Mouse (Mus musculus) forebrain, postnatal 0 days (tissue): ENCODE results near the gene Gm128. TPM values are rescaled to one million over a fixed set of nuclear protein-coding genes. Genes with fewer than 3 reads are reported as not detected.
"Not testable (repeated sequence)": the region's sequence is repeated elsewhere in the genome, so short reads cannot be mapped to it uniquely, and the experiment has no call there.

Experiments
- ATAC-seq: fragments of 200-750 bp; cut with Nextera tagmentation; 2 replicates; pipeline ENCODE4 v1.8.0; 2017; ENCODE audit warnings: mild to moderate bottlenecking, moderate library complexity
- DNase-seq: peaks from one replicate; pipeline ENCODE4 v3.0.0-alpha.2; 2015
- H3K27ac ChIP-seq: fragments of 300-500 bp; sonication (generic); 2 replicates; pipeline ENCODE4 v1.5.1; 2014; ENCODE audit warnings: low read depth, mild to moderate bottlenecking, antibody characterized with exemption, low read length, moderate library complexity, mixed read lengths
- H3K27me3 ChIP-seq: fragments of 300-500 bp; sonication (generic); 2 replicates; pipeline ENCODE4 v1.6.1; 2014; ENCODE audit warnings: mild to moderate bottlenecking, low read length, mixed read lengths; ENCODE audit not compliant: insufficient read depth
- H3K36me3 ChIP-seq: fragments of 300-500 bp; sonication (generic); 2 replicates; pipeline ENCODE4 v1.6.1; 2014; ENCODE audit warnings: mild to moderate bottlenecking, moderate library complexity; ENCODE audit not compliant: insufficient read depth
- H3K4me1 ChIP-seq: fragments of 300-500 bp; sonication (generic); 2 replicates; pipeline ENCODE4 v1.6.1; 2014; ENCODE audit warnings: antibody characterized with exemption; ENCODE audit not compliant: insufficient read depth
- H3K4me2 ChIP-seq: fragments of 300-500 bp; sonication (generic); 2 replicates; pipeline ENCODE4 v1.6.1; 2014; ENCODE audit warnings: low read depth, mild to moderate bottlenecking, moderate library complexity
- H3K4me3 ChIP-seq: fragments of 300-500 bp; sonication (generic); 2 replicates; pipeline ENCODE4 v1.5.1; 2014; ENCODE audit warnings: low read depth, low read length, mixed read lengths
- H3K9ac ChIP-seq: fragments of 300-500 bp; sonication (generic); 2 replicates; pipeline ENCODE4 v1.6.1; 2014; ENCODE audit warnings: mild to moderate bottlenecking
- H3K9me3 ChIP-seq: fragments of 300-500 bp; sonication (generic); 2 replicates; pipeline ENCODE4 v1.6.1; 2016; ENCODE audit warnings: low read length
- CTCF ChIP-seq: sonication (generic); IDR thresholded peaks from 2 replicates; pipeline ENCODE4 v1.5.1; 2016; ENCODE audit warnings: antibody characterized with exemption, control low read depth, low read depth
- WGBS: fragments of 180-500 bp; shearing (Covaris S2); extraction: QIAGEN DNeasy Blood & Tissue Kit; methylation state at CpG from one replicate; pipeline ENCODE4 v1.1.7; 2014; 5-methylcytosine and 5-hydroxymethylcytosine counted together
- polyA plus RNA-seq: library from polyadenylated mRNA; unstranded; fragments of >200 nt; fragmentation: Nextera tagmentation; extraction: Ambion mirVana; gene quantifications from 2 replicates; pipeline ENCODE4 v1.2.1, GENCODE M21; 2015
- total RNA-seq: library from RNA; depleted of rRNA; stranded (reverse); fragments of >200 nt; gene quantifications from 2 replicates; pipeline ENCODE4 v1.2.3, GENCODE M21; 2014

Gene Gm128
- total and polyA plus RNA-seq, 2 experiments from 2014 or later, result 0.28 to 0.29 TPM

DNA sequence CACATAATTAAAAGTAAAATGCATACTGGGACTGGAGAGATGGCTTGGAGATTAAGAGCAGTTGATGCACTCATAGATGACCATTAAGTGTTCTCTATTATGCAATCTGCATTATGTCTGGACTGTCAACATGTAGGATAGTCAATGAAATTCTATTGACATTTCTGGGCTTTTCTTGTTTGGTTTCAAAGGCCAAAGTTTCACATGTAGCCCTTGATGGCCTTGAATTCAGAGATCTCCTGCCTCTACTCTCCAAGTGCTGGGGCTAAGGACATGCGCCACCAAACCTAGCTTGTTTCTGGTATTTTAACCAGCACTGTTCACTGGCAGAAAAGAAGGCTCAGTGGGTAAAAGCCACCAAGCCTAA is 27.8 kb downstream of the Gm128 start:
- H3K4me1 ChIP-seq, result peaks cover 6% of the 10 kb centered on the region; the same call in 1 of the 2 replicates
- no peak overlapping the region for H3K4me3 ChIP-seq
- no peak for DNase-seq
- no peak for ATAC-seq
- H3K9me3 ChIP-seq, result no peaks in the 10 kb centered on the region
- H3K27me3 ChIP-seq, result no peaks in the 10 kb centered on the region
- 100% methylated on average over 1 of the region's 1 CpGs for WGBS
- H3K9ac ChIP-seq, result no peak overlapping the region
- TF ChIP-seq CTCF, result no peak
- no peak overlapping the region for H3K4me2 ChIP-seq
- H3K27ac ChIP-seq, result no peak overlapping the region
- peaks cover 11% of the 10 kb centered on the region for H3K36me3 ChIP-seq

DNA sequence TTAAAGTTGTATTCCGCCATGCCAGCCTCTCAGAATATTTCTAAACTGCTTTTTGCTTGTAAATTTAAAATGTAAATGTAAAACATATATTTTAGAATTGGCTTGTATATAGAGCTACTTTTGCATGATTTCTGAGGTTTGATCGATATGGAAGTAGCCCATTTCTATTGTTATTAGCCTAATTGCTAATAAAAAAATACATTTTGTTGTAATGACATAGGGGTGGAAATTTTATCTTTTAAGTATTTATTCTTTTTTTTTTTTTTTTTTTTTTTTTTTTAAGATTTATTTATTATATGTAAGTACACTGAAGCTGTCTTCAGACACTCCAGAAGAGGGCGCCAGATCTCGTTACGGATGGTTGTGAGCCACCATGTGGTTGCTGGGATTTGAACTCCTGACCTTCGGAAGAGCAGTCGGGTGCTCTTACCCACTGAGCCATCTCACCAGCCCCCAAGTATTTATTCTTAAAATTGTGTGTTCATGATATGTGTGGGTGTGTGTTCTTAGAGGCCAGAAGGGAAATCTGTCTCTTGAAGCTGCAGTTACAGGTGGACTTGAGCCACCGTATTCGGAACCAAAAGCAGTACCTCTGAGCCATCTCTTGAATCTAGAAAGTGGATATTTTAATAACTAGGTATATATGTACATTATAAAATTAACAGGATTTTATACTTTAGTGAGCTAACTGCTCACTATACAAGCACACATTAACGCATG is 28.3 kb downstream of the Gm128 start:
- not testable (repeated sequence) for DNase-seq, H3K27me3 ChIP-seq, H3K9me3 ChIP-seq, ATAC-seq, H3K4me3 ChIP-seq, H3K4me1 ChIP-seq, H3K36me3 ChIP-seq, H3K4me2 ChIP-seq, H3K27ac ChIP-seq, H3K9ac ChIP-seq
- WGBS, result 93% methylated on average over 7 of the region's 10 CpGs

DNA sequence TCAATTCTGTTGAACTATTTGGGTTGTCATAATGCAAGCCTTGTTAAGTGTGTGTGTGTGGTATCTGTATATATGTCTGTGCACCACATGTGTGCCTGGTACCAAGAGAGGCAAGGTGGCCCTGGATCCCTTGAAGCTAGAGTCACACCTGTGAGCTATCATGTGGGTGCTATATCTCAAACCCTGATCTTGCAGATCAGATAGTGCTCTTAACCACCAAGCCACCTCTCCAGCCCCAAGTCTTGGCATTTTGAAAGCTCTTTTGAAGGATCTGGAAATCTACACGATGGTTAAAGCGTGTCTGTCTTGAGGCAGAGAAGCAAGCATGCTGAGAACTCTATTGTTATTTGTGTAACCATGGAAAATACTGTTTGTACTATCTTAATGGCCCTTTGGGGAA is 30.8 kb downstream of the Gm128 start:
- H3K4me3 ChIP-seq, result no peak overlapping the region
- no peaks in the 10 kb centered on the region for H3K4me1 ChIP-seq
- WGBS, result 63% methylated on average over 2 of the region's 2 CpGs
- ATAC-seq (no peak), DNase-seq (no peak)
- H3K27me3 ChIP-seq, result no peaks in the 10 kb centered on the region
- H3K36me3 ChIP-seq, result peaks cover 14% of the 10 kb centered on the region; the same call in 1 of the 2 replicates
- no peaks in the 10 kb centered on the region for H3K9me3 ChIP-seq
- no peak overlapping the region for H3K4me2 ChIP-seq
- no peak overlapping the region for H3K9ac ChIP-seq
- no peak overlapping the region for H3K27ac ChIP-seq
- no peak for TF ChIP-seq CTCF

DNA sequence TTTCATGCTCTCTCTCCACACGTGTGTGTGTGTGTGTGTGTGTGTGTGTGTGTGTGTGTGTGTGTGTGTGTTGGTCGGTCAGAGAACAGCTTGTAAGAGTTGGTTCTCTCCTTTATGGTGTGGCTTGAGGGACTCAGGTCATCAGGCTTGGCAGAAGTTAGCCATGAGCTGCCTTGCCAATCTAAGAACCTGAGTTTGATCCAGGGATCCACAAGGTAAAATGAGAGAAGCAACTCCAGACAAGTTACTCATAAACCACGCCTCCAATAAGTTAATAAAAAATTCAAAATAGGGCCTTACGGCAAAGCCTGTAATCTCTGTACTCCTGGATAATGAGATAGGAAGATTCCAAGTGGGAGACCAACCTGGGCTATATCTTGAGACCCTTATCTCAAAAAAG is 33.1 kb downstream of the Gm128 start:
- no peaks in the 10 kb centered on the region for H3K9me3 ChIP-seq
- no peak for TF ChIP-seq CTCF
- no peak for DNase-seq
- H3K27ac ChIP-seq, result no peak overlapping the region
- WGBS, result 90% methylated on average over 4 of the region's 4 CpGs
- no peak for ATAC-seq
- H3K36me3 ChIP-seq, result peaks cover 12% of the 10 kb centered on the region; the same call in 1 of the 2 replicates
- no peak overlapping the region for H3K9ac ChIP-seq
- H3K4me2 ChIP-seq, result no peak overlapping the region
- no peaks in the 10 kb centered on the region for H3K27me3 ChIP-seq
- H3K4me1 ChIP-seq, result no peaks in the 10 kb centered on the region
- H3K4me3 ChIP-seq, result no peak overlapping the region

DNA sequence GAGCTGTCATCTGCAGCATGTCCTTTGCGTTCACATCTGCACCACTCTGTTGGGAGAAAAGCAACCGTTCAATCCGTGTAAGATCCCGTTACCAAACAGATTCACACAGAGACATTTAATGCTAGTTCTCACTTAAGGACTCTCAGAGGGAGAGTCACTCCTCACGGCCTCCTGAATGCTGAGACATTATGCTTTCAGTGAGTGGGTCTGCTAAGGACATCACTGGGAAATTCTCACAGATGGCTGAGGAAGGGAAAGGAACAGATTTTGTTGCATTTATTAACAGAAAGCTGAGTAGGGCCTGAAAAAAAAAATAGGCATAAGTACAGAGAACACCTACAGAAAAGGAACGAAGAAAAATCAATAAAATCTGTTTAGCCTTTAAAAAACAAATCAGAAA is 37.5 kb downstream of the Gm128 start:
- no peak overlapping the region for H3K27ac ChIP-seq
- H3K9ac ChIP-seq, result no peak overlapping the region
- no peaks in the 10 kb centered on the region for H3K27me3 ChIP-seq
- no peak overlapping the region for H3K4me3 ChIP-seq
- no peak for ATAC-seq
- 76% methylated on average over 6 of the region's 6 CpGs for WGBS
- no peak overlapping the region for H3K4me2 ChIP-seq
- no peaks in the 10 kb centered on the region for H3K4me1 ChIP-seq
- H3K36me3 ChIP-seq, result peaks cover 20% of the 10 kb centered on the region
- no peak for DNase-seq
- no peaks in the 10 kb centered on the region for H3K9me3 ChIP-seq
- no peak for TF ChIP-seq CTCF

DNA sequence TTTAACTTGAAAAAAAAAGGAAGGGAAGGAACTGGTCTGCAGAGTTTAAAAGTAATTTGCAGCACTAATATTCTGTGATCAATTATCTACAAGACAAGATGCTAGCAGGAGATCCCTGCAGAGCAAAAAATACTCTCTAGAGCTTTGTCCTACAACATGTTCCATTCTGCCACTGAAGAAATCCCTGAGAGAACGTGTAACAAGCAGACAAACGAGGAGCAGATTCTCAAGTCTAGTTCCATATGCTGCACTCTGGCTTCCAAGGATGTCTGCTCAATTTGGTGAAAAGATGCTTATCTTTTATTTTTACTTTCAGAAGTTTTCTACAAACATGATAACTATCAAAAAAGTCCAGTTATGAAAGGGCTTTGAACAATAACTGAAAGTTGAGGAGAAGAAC is 40.8 kb downstream of the Gm128 start:
- peak overlapping the region; percentile 35; the same call in 1 of the 2 replicates for H3K27ac ChIP-seq
- peak; percentile 47 for DNase-seq
- H3K9ac ChIP-seq, result no peak overlapping the region
- no peak overlapping the region for H3K4me3 ChIP-seq
- no peak for TF ChIP-seq CTCF
- H3K4me2 ChIP-seq, result no peak overlapping the region
- ATAC-seq, result peak; percentile 65
- WGBS, result 53% methylated on average over 2 of the region's 2 CpGs
- no peaks in the 10 kb centered on the region for H3K9me3 ChIP-seq
- H3K36me3 ChIP-seq, result peaks cover 31% of the 10 kb centered on the region
- no peaks in the 10 kb centered on the region for H3K27me3 ChIP-seq
- no peaks in the 10 kb centered on the region for H3K4me1 ChIP-seq

DNA sequence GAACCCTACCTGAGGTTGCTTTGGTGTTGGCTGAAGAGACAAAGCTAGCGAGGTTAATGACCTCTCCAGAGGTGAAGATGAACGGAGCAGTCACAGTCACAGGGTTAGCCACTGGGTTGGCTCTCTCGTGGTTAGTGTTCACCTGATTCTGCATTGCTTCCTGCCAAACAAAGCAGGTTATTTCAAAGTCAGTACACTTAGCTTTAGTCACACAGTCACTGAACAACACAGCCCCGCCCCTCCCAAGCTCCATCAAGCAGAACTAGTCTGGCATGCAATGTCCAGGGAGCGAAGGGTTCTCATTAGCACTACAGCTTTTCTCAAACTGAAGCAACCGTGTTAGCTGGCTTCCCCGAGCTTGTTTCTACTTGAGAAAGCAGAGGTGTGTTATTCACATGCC is 41.3 kb downstream of the Gm128 start:
- H3K36me3 ChIP-seq, result peaks cover 35% of the 10 kb centered on the region
- ATAC-seq (no peak), DNase-seq (no peak)
- no peaks in the 10 kb centered on the region for H3K27me3 ChIP-seq
- H3K9me3 ChIP-seq, result no peaks in the 10 kb centered on the region
- 72% methylated on average over 7 of the region's 7 CpGs for WGBS
- no peak for TF ChIP-seq CTCF
- H3K4me1 ChIP-seq, result no peaks in the 10 kb centered on the region
- peak overlapping the region; percentile 35; the same call in 1 of the 2 replicates for H3K27ac ChIP-seq
- no peak overlapping the region for H3K4me2 ChIP-seq
- H3K4me3 ChIP-seq, result no peak overlapping the region
- H3K9ac ChIP-seq, result no peak overlapping the region
